Mouse (Mus musculus): ENCODE data around the gene Rhob.
"Not testable (repeated sequence)": the region's sequence is repeated elsewhere in the genome, so short reads cannot be mapped to it uniquely, and the experiment has no call there.

The Rhob gene

GRCm38 (mm10) chr12:8472591-8473358, 27.0 kb downstream of the Rhob start:
- no peak for DNase-seq (ENCODE audit: low spot score)

DNA sequence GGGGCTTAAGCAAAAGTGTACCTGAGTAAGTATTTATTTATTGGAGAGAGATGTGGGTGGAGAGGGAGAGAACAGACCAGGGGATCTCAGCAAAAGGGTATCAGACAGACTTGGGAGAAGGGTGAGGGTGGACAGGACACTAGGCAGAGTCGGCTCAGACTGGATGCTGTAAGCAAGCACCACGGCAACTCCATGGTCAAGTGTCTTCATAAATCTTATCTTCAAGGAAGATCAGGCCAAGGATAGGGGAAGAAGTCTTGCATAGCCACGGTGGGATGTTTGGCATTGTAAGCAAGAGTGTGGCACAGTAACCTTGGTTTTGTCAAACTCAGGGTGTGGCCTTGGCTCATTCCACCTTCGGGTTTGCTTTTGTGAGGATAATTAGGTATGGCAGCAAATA, 27.8 kb downstream of the Rhob start:
- no peak for DNase-seq (ENCODE audit: low spot score)

- no peak for DNase-seq (ENCODE audit: low spot score)
These were observed 28.8 kb downstream of the Rhob start for GRCm38 (mm10) chr12:8470962-8471361.

- no peak for DNase-seq (ENCODE audit: low spot score)
These were observed 29.9 kb downstream of the Rhob start for GRCm38 (mm10) chr12:8469742-8470494.

DNA sequence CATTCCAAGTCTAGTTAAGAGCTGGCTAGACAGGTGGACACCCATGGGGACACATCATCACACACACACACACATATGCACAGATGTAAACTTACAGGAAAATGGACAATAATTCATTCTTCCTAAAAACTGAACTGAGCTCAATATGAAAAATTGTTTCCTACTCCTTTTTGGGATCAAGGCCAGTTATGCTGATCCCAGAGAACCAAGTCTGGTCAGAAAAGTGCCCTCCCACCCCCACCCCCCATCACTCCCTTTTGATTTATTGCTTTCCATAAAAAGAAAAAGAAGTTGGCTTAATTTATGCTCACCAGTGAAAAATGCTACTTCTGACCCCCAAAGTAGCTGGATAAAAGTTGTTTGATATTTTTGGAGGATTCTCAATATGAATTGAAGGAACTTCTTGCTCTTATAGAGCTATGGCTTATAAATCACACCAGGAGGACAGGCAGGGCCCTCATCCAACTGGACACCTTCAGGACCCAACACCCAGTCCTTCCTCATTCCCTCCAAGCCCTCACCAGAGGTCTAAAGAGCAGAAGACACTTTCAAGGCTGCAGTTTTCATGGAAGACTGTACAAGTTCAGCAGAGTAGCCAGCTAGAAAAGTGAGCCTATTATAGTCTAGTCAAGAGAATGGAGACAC, 31.5 kb downstream of the Rhob start:
- no peak for DNase-seq (ENCODE audit: low spot score)

- no peak for DNase-seq (ENCODE audit: low spot score)
These were observed 32.5 kb downstream of the Rhob start for GRCm38 (mm10) chr12:8467029-8467924.

DNA sequence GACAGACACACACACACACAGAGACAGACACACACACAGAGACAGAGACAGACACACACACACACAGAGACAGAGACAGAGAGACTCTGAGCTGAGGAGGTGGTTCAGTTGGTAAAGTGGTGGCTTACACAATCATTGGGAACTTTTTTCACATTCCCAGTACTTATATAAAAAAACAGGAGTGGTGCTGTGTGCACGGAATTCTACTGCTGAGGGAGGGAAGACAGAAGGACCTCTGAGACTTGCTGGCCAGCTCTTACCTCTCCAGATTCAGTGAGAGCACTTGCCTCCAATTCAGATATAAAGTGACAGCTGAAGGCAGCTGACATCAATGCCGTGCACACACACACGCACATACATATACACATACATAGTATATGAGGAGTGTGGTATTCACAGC, 34.1 kb downstream of the Rhob start:
- DNase-seq (ENCODE audit: low spot score) = no peak

GRCm38 (mm10) chr12:8464961-8465360, 34.8 kb downstream of the Rhob start:
- no peak for DNase-seq (ENCODE audit: low spot score)

DNA sequence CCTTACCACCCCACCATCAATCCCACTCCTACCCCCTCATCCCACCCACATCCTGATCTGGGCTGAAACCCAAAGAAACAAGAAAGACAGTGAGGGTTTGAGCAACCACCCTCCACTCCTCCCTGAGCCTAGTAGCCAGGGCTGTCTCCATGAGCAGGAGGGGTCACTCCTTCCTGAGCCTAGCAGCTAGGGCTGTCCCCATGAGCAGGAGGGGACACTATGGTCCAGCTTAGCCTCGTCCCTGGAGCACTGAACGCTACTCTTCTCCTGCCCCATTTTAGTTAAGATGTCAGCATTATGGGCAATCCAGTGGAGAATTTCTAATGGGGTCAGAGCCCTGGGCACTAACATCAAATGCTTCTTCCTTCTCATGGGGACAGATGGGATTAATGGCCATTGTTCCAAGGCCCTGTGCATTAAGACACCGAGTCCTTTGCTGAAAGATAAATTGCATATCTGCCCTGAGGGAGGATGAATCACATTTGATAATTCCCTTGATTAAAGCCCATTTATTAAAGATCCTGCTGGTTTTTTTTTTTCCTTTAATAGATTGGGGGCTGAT, 36.1 kb downstream of the Rhob start:
- DNase-seq (ENCODE audit: low spot score) = no peak

DNA sequence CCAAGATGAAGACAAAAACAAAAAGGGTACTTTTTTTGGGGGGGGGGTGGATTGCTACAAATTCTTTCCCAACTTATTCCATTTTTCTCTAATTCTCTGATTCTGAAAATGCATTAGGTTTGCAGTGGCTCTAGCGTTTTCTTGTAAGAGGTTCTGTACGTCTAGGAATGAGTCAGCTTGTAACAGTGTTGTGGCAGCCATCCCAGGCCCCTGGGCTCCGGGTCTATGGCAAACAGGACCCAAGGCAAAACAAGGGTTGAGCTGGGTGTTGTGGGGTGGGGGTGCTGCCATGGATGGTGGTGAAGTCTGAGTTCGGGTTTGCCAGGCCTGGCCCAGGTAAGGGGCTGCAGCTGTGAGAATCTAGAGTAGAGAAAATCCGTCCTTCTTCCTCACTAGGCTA, 37.3 kb downstream of the Rhob start:
- no peak for DNase-seq (ENCODE audit: low spot score)

- not testable (repeated sequence) for DNase-seq (ENCODE audit: low spot score)
These were observed 38.2 kb downstream of the Rhob start for GRCm38 (mm10) chr12:8461575-8461974.

DNA sequence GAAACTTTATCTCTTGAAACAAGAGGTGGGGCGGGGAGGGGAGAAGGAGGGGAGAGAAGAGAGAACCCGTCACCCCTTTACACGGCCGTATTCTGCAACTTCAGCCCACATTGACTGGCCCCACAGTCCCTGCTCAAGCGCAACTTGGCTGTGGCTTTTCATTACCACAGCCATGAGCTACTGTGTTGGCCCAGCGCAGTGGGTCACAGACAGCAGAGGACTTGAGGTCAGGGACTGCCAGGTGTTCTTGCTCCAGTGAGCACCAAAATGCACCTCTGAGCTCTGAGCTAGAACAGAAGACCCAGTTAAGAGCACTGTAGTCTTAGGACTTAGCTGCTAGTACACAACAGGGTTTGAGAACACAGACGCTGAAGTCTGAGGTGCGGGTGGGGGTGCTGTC, 41.4 kb downstream of the Rhob start:
- DNase-seq (ENCODE audit: low spot score) = no peak

DNA sequence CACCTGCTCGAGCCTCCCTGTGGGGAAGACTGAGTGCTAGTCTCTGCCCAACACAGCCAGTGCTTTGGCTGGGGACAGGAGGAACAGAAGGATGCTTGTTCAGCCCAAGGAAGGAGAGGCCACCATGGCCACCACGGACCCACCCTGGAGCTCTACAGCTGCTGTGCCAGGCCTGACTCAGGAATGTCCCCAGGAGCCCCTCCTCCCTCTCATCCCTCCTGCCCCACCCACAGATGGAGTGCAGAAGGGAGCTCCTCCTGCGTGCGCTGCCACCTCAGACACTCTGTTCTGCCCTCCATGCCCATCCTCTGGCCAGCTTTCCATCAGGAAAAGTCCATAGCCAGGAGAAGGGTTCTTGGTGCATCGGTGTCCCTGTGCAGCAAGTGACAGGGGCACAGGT, 42.8 kb downstream of the Rhob start:
- DNase-seq (ENCODE audit: low spot score) = no peak

GRCm38 (mm10) chr12:8455046-8455445, 44.8 kb downstream of the Rhob start:
- no peak for DNase-seq (ENCODE audit: low spot score)

- DNase-seq (ENCODE audit: low spot score) = no peak
These were observed 45.3 kb downstream of the Rhob start for GRCm38 (mm10) chr12:8454487-8454886.

DNA sequence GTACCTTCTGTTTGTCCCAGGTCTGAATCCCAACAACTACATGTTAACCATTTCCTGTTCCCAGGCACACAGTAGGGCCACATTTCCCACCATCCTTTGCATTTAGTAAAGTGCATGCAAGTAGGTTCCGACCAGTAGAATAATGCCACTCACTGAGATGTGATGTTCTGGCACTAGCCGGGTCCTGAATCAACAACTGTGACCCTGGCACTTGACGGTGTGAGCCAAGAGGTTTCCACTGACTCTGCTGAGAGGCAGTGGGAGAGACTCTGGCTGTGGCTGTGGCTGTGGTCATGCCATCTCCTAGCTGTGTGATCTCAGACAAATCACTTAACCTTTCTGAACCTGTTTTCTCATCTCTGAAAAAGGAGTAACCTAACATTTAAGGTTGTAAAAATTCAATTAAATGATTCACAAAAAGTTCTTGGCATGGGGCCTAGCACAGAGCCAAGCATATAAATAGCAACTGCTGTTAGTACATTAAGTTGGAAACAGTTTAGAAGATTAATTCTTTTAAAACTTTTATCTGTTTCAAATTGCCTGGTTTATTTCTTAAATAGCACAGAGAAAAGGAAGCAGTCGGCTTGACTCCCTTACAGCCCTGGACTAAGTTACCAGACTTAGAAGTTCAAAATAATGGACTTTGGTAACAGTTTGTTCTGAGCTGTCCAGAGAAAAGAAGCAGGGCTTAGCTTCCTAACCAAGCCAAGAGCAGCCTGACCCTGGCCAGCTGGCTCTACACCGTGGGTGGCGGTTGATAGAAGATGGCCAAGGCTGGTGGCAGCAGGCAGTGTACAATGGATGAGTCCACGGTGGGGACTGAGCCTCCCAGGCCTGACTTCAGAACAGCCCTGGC, 46.8 kb downstream of the Rhob start:
- no peak for DNase-seq (ENCODE audit: low spot score)

GRCm38 (mm10) chr12:8451571-8452485, 48.0 kb downstream of the Rhob start:
- no peak for DNase-seq (ENCODE audit: low spot score)

GRCm38 (mm10) chr12:8450639-8451038, 49.2 kb downstream of the Rhob start:
- DNase-seq (ENCODE audit: low spot score) = no peak

GRCm38 (mm10) chr12:8450028-8450427, 49.8 kb downstream of the Rhob start:
- no peak for DNase-seq (ENCODE audit: low spot score)

Data from embryo, embryonic 10.5 days (tissue).